Mouse (Mus musculus): ENCODE data around the gene Gm45213.

Gm45213 gene

GRCm38 (mm10) chr7:66108961-66109854 is 65.8 kb downstream of the Gm45213 start, which contains the start of gene Chsy1:
Chsy1 (plus strand) TSS chr7:66109515.
- peak; percentile 89 for DNase-seq

GRCm38 (mm10) chr7:66109855-66110635 is 66.6 kb downstream of the Gm45213 start:
- DNase-seq = peak; percentile 45

- peak; percentile 19 for DNase-seq
These were observed 67.3 kb downstream of the Gm45213 start for GRCm38 (mm10) chr7:66110636-66111112.

- no peak for DNase-seq
These were observed 67.8 kb downstream of the Gm45213 start for GRCm38 (mm10) chr7:66111211-66111610.

Measured in kidney, adult 18-20 months (tissue).